Mouse (Mus musculus) regulatory T cell (primary cell): ENCODE results near the gene Orc2.

Source experiments
- in situ Hi-C: fragments of 300-600 bp; cut with MboI, MseI; formaldehyde crosslinking; loops from one replicate; pipeline ENCODE4 v1.15.1; 2025; ENCODE audit warnings: high pct_unique_total_duplicates

Orc2 gene

GRCm38 (mm10) chr1:58504577-58505254, at the start of gene Orc2:
Gene Orc2, minus strand, starts transcription at chr1:58505109.
- in situ Hi-C loops: no loop called here

GRCm38 (mm10) chr1:58541386-58541785, 36.5 kb upstream of the Orc2 start:
- in situ Hi-C loops: no loop called here

- in situ Hi-C loops: no loop called here
These were observed 2.3 kb upstream of the Orc2 start for GRCm38 (mm10) chr1:58507249-58507648.

GRCm38 (mm10) chr1:58503793-58504370, 1.0 kb downstream of the Orc2 start:
- in situ Hi-C loops: no loop called here

- in situ Hi-C loops: no loop called here
These were observed 1.8 kb downstream of the Orc2 start for GRCm38 (mm10) chr1:58503134-58503533.

GRCm38 (mm10) chr1:58498758-58499157, 6.2 kb downstream of the Orc2 start:
- in situ Hi-C loops: no loop called here

- in situ Hi-C loops: no loop called here
These were observed 7.2 kb downstream of the Orc2 start for GRCm38 (mm10) chr1:58497678-58498077.

GRCm38 (mm10) chr1:58495603-58496002, 9.3 kb downstream of the Orc2 start:
- in situ Hi-C loops: no loop called here

- in situ Hi-C loops: no loop called here
These were observed 22.3 kb downstream of the Orc2 start for GRCm38 (mm10) chr1:58482647-58483046.

GRCm38 (mm10) chr1:58475662-58476061, 29.2 kb downstream of the Orc2 start:
- in situ Hi-C loops: no loop called here

GRCm38 (mm10) chr1:58465561-58465960, 39.3 kb downstream of the Orc2 start:
- in situ Hi-C loops: no loop called here

- in situ Hi-C loops: no loop called here
These were observed 39.9 kb downstream of the Orc2 start for GRCm38 (mm10) chr1:58465042-58465441.

- in situ Hi-C loops: no loop called here
These were observed 41.0 kb downstream of the Orc2 start for GRCm38 (mm10) chr1:58463935-58464334.

- in situ Hi-C loops: no loop called here
These were observed 44.3 kb downstream of the Orc2 start for GRCm38 (mm10) chr1:58460566-58460965.

GRCm38 (mm10) chr1:58458867-58459266, 46.0 kb downstream of the Orc2 start:
- in situ Hi-C loops: no loop called here

- in situ Hi-C loops: no loop called here
These were observed 46.7 kb downstream of the Orc2 start for GRCm38 (mm10) chr1:58458175-58458574.

- in situ Hi-C loops: no loop called here
These were observed 50.6 kb downstream of the Orc2 start for GRCm38 (mm10) chr1:58454316-58454715.

- in situ Hi-C loops: no loop called here
These were observed 56.5 kb downstream of the Orc2 start for GRCm38 (mm10) chr1:58448396-58448795.

- in situ Hi-C loops: no loop called here
These were observed 57.1 kb downstream of the Orc2 start for GRCm38 (mm10) chr1:58447766-58448165.

GRCm38 (mm10) chr1:58445861-58446260, 59.0 kb downstream of the Orc2 start:
- in situ Hi-C loops: no loop called here

- in situ Hi-C loops: no loop called here
These were observed 59.7 kb downstream of the Orc2 start, which contains the start of the genes Nif3l1 and Ppil3 for GRCm38 (mm10) chr1:58445143-58445722. Gene Nif3l1, plus strand, starts transcription at chr1:58445151. Gene Ppil3, minus strand, starts transcription at chr1:58445486.

GRCm38 (mm10) chr1:58444691-58445090, 60.2 kb downstream of the Orc2 start:
- in situ Hi-C loops: no loop called here

GRCm38 (mm10) chr1:58424551-58424950, 80.4 kb downstream of the Orc2 start:
- in situ Hi-C loops: loop anchor here (10.0 kb wide), 1 partner anchor 1250 kb away; the partner anchor contains the start of gene Sumo1
